Mouse (Mus musculus) kidney, postnatal 25 days (tissue): ENCODE results near the gene Ferd3l.

Experiments
- DNase-seq, 2 experiments: peaks; one replicate each; pipeline ENCODE4 v3.0.0; 2021; ENCODE audit warnings: mixed read lengths in 2 of 2

Gene Ferd3l

GRCm38 (mm10) chr12:33965661-33966360 is 37.6 kb downstream of the Ferd3l start:
- DNase-seq = no peak

GRCm38 (mm10) chr12:33966490-33967415 is 38.5 kb downstream of the Ferd3l start:
- DNase-seq = no peak

GRCm38 (mm10) chr12:33967514-33967913 is 39.3 kb downstream of the Ferd3l start:
- no peak for DNase-seq

GRCm38 (mm10) chr12:33968041-33968897 is 40.0 kb downstream of the Ferd3l start:
- DNase-seq = no peak

GRCm38 (mm10) chr12:33968898-33969178 is 40.6 kb downstream of the Ferd3l start:
- DNase-seq = no peak
